Mouse (Mus musculus): ENCODE data around the gene Mlph.

DNA sequence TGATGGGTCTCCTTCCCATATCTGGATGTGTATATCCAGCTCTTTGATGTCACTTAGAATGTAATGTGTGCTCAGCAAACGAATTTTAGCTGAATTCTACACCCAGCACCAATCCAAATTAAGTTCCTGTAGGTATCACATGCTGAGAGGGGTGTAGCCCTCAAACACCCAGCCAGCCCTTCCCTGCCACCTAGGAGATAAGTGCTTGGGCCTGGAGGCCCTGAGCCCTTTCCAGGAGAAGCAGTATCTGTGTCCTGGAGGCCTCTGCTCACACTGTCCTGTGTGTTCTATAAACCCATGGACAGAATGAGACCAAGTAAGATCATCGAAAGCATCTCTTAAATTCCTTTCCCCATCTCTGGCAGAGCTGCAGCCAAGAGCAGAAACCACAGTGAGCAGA is 32.4 kb downstream of the Mlph start:
- TF ChIP-seq CTCF (IDR thresholded peaks at IDR 0.05; ENCODE audit: low read depth, low read length) (no peak), TAL1 (conservative IDR thresholded peaks at IDR 0.05; ENCODE audit: low read depth, low read length) (no peak), GATA1 (IDR thresholded peaks at IDR 0.05; ENCODE audit: borderline replicate concordance, low read length) (no peak)

Data from G1E (cell line).